ENCODE assay signal across 9 mouse cellular contexts in genomic region chr17:69604698-69605097, GRCm38 (mm10).
DNase-seq lines count a peak whose midpoint lies in the region; ATAC-seq and TF ChIP-seq lines count a peak whose summit lies in the region.
"Had no signal": no experiment of that assay in that cellular context is flagged by ENCODE, and none has a peak within 500 bp of the region (broad histone marks: within the 10 kb centered on the region; RNA-seq: fewer than 3 reads in every experiment).

No protein-coding gene starts in this region.

- H3K4me3 ChIP-seq in neural tube, embryonic 11.5 days (ENCODE audit: low read depth, low read length) = no peak overlapping the region
- no peak overlapping the region for H3K4me3 ChIP-seq in cerebellum, adult 2 months (replicated peaks; ENCODE audit: insufficient read depth, low read depth, low read length)
- no peak overlapping the region for H3K4me3 ChIP-seq in stomach, postnatal 0 days (ENCODE audit: low read depth, low read length)
- H3K4me3 ChIP-seq in intestine, embryonic 15.5 days (replicated peaks) = no peak overlapping the region
- H3K4me3 ChIP-seq: heart, embryonic 13.5 days; liver, embryonic 15.5 days had no signal

- TF ChIP-seq CTCF in cerebellum, adult 2 months (IDR thresholded peaks at IDR 0.05; ENCODE audit: borderline replicate concordance, insufficient read depth, low read depth, low read length) = peak; percentile 68; the same call in 1 of the 2 replicates
- TF ChIP-seq CTCF in stomach, postnatal 0 days (IDR thresholded peaks at IDR 0.05; ENCODE audit: low read depth) = peak; percentile 45

- ATAC-seq in neural tube, embryonic 11.5 days (ENCODE audit: insufficient read depth, low FRiP score, low TSS enrichment) = no peak
- no peak for ATAC-seq in stomach, postnatal 0 days (ENCODE audit: low FRiP score, low TSS enrichment)
- no peak for ATAC-seq in intestine, embryonic 15.5 days

- WGBS in neural tube, embryonic 11.5 days = 66% methylated on average over 6 of the region's 6 CpGs
- WGBS in cerebellum, adult 2 months = 57% methylated on average over 6 of the region's 6 CpGs
- WGBS in stomach, postnatal 0 days = 64% methylated on average over 6 of the region's 6 CpGs
- 73% methylated on average over 6 of the region's 6 CpGs for WGBS in intestine, embryonic 15.5 days

- H3K9me3 ChIP-seq in neural tube, embryonic 11.5 days (ENCODE audit: control insufficient read depth, low read length) = no peaks in the 10 kb centered on the region
- H3K9me3 ChIP-seq in stomach, postnatal 0 days (ENCODE audit: control insufficient read depth, low read length) = no peaks in the 10 kb centered on the region
- H3K9me3 ChIP-seq in intestine, embryonic 15.5 days = no peaks in the 10 kb centered on the region
- H3K9me3 ChIP-seq: heart, embryonic 13.5 days had no signal

- H3K27ac ChIP-seq in neural tube, embryonic 11.5 days (ENCODE audit: low read depth, low read length) = no peak overlapping the region
- no peak overlapping the region for H3K27ac ChIP-seq in cerebellum, adult 2 months (ENCODE audit: insufficient read depth, low read length)
- no peak overlapping the region for H3K27ac ChIP-seq in stomach, postnatal 0 days (replicated peaks)
- no peak overlapping the region for H3K27ac ChIP-seq in intestine, embryonic 15.5 days
- H3K27ac ChIP-seq: heart, embryonic 13.5 days; liver, embryonic 15.5 days had no signal

- H3K9ac ChIP-seq in neural tube, embryonic 11.5 days (ENCODE audit: low read length) = no peak overlapping the region
- H3K9ac ChIP-seq in stomach, postnatal 0 days (ENCODE audit: low read length) = no peak overlapping the region
- no peak overlapping the region for H3K9ac ChIP-seq in intestine, embryonic 15.5 days
- H3K9ac ChIP-seq: heart, embryonic 13.5 days; liver, embryonic 15.5 days had no signal

- H3K36me3 ChIP-seq in neural tube, embryonic 11.5 days (ENCODE audit: control insufficient read depth, insufficient read depth, low read length) = no peaks in the 10 kb centered on the region
- no peaks in the 10 kb centered on the region for H3K36me3 ChIP-seq in stomach, postnatal 0 days (ENCODE audit: control insufficient read depth, insufficient read depth, low read length)
- no peaks in the 10 kb centered on the region for H3K36me3 ChIP-seq in intestine, embryonic 15.5 days
- H3K36me3 ChIP-seq: heart, embryonic 13.5 days; liver, embryonic 15.5 days had no signal

- no peaks in the 10 kb centered on the region for H3K4me1 ChIP-seq in neural tube, embryonic 11.5 days (ENCODE audit: control insufficient read depth, insufficient read depth, low read length)
- H3K4me1 ChIP-seq in cerebellum, adult 2 months (ENCODE audit: control insufficient read depth, insufficient read depth, low read length) = no peaks in the 10 kb centered on the region; the same call in 1 of the 2 replicates
- H3K4me1 ChIP-seq in stomach, postnatal 0 days (replicated peaks; ENCODE audit: control insufficient read depth, insufficient read depth) = no peaks in the 10 kb centered on the region
- H3K4me1 ChIP-seq in intestine, embryonic 15.5 days (replicated peaks) = no peaks in the 10 kb centered on the region
- H3K4me1 ChIP-seq: heart, embryonic 13.5 days; liver, embryonic 15.5 days had no signal

- no peak for TF ChIP-seq EP300 in stomach, postnatal 0 days (optimal IDR thresholded peaks at IDR 0.05)

- no peak for TF ChIP-seq POLR2A in cerebellum, adult 2 months (IDR thresholded peaks at IDR 0.05; ENCODE audit: borderline replicate concordance, insufficient read depth, low read length)

- no peak overlapping the region for H3K4me2 ChIP-seq in neural tube, embryonic 11.5 days (ENCODE audit: low read depth)
- no peak overlapping the region for H3K4me2 ChIP-seq in stomach, postnatal 0 days (replicated peaks; ENCODE audit: low read depth)
- no peak overlapping the region for H3K4me2 ChIP-seq in intestine, embryonic 15.5 days (replicated peaks)
- H3K4me2 ChIP-seq: heart, embryonic 13.5 days; liver, embryonic 15.5 days had no signal

- DNase-seq in neural tube, embryonic 11.5 days (ENCODE audit: low spot score) = peak; percentile 16
- DNase-seq in neural tube, embryonic 10.5 days (ENCODE audit: extremely low spot score, low spot score) = no peak
- DNase-seq in cerebellum, adult 2 months = peak; percentile 52 to 58
- DNase-seq in layer of hippocampus, postnatal 10 days (ENCODE audit: low spot score in 2 of 2) = peak; percentile 73 to 79
- DNase-seq in stomach, postnatal 0 days (ENCODE audit: low spot score) = no peak
- no peak for DNase-seq in ovary, postnatal 10 days (ENCODE audit: low spot score)

- no peaks in the 10 kb centered on the region for H3K27me3 ChIP-seq in neural tube, embryonic 11.5 days (ENCODE audit: control insufficient read depth, insufficient read depth, low read length)
- H3K27me3 ChIP-seq in cerebellum, adult 2 months (ENCODE audit: control insufficient read depth, insufficient read depth, low read length) = no peaks in the 10 kb centered on the region
- H3K27me3 ChIP-seq in stomach, postnatal 0 days (ENCODE audit: control insufficient read depth, insufficient read depth, low read length) = no peaks in the 10 kb centered on the region
- no peaks in the 10 kb centered on the region for H3K27me3 ChIP-seq in intestine, embryonic 15.5 days (replicated peaks)
- H3K27me3 ChIP-seq: heart, embryonic 13.5 days; liver, embryonic 15.5 days had no signal

Comparison
In these comparisons a context has a peak if more than half of its experiments do, and no peak if none do; other contexts are left out.
1. DNase-seq: peak in neural tube, embryonic 11.5 days (single experiment), cerebellum, adult 2 months (2 of 2) and layer of hippocampus, postnatal 10 days (2 of 2); none in neural tube, embryonic 10.5 days (single experiment), stomach, postnatal 0 days (single experiment) and ovary, postnatal 10 days (single experiment).